Mouse (Mus musculus) lung, postnatal 14 days (tissue): Measurements from ENCODE around the gene Crtc3.

Experiments used
- DNase-seq: peaks from one replicate; pipeline ENCODE4 v3.0.0; 2021

Crtc3 gene

GRCm38 (mm10) chr7:80548513-80549260 is 140.0 kb downstream of the Crtc3 start:
- DNase-seq = no peak

GRCm38 (mm10) chr7:80542139-80542831 is 146.4 kb downstream of the Crtc3 start:
- no peak for DNase-seq

GRCm38 (mm10) chr7:80539581-80539980 is 149.1 kb downstream of the Crtc3 start:
- no peak for DNase-seq
